Mouse (Mus musculus) lung, postnatal 25 days (tissue): ENCODE data around the gene Cdkl1.
A peak's percentile ranks its signal among the peaks of the same experiment; 100 is the strongest.

Experiments
- DNase-seq: peaks from one replicate; pipeline ENCODE4 v3.0.0; 2022; ENCODE audit warnings: low spot score

Cdkl1 gene

GRCm38 (mm10) chr12:69783247-69784025 is 7.6 kb downstream of the Cdkl1 start:
- no peak for DNase-seq

DNA sequence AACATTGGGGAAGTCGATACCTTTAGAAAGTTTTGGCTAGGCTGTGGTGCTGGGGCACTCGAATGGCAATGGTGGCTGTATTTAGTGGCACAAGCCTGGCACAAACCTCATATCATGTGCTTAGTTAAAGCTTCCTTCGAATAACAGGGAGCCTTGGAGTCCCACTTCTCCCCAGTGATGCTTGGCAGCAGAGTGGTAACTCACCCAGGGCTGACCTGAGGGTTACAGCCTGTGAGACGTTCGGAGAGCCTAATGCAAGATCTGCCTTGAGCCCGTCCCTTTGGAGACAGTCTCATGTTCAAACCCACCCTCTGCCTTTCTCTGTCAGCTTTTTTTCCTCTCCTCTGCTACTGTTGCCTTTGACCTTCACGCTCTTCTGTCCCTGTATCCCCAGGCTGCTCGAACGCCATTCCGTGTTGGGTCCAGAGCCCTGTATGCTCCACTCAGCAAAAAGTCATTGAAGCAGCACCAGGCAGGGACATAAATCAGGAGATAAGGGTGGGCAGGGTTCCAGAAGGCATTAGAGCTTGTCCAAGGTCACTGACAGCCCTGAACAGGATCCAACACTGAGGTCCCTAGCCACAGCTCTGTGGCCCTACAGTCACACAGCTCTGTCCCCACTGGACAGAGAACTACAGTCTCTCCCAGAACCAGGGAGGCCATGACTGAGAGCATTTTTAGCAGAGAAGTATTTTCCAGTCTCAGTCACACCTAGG is 9.0 kb downstream of the Cdkl1 start:
- DNase-seq = no peak

GRCm38 (mm10) chr12:69781480-69781879 is 9.6 kb downstream of the Cdkl1 start:
- no peak for DNase-seq

DNA sequence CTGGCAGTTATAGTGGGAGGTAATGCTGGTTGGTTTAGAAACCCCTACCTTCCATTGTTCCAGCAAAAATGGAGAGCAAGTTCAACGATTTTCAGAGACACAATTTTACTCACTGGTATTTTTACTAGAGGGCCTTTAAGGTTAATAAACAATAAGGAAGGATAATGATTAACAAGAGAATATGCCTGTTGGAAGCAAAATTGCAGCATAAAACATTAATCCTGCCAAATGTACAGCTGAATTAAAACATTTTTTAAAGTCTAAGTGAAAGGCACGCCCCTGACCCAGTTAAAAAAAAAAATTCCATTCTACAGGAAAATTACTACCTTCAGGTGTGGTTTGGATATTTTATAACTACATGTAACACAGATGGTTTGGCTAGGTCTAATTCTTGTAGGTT is 13.1 kb downstream of the Cdkl1 start:
- DNase-seq = no peak

DNA sequence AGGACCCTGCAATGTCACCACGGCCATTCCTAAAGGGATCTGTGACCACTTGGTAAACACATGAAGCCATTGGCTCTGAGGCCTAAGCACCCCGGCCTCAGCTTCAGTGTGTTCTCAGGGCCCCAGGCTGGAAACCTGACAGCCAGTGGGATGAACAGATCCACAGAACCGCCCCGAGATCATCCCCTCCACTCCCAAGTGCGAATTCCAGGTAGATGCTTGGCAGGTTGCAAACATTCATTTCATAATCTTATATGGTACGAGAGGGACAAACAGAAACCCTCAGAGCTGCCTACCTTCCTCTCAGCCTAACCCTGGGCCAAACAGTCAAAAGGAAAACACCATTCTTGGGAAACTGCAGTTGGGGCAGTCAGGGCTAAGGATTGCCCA is 13.7 kb downstream of the Cdkl1 start:
- no peak for DNase-seq

GRCm38 (mm10) chr12:69776607-69777340 is 14.3 kb downstream of the Cdkl1 start:
- peak; percentile 30 for DNase-seq

GRCm38 (mm10) chr12:69768841-69769240 is 22.2 kb downstream of the Cdkl1 start:
- no peak for DNase-seq

- DNase-seq = no peak
Measured at GRCm38 (mm10) chr12:69767476-69768258, 23.4 kb downstream of the Cdkl1 start.

- DNase-seq = no peak
Measured at GRCm38 (mm10) chr12:69766185-69766904, 24.7 kb downstream of the Cdkl1 start.

DNA sequence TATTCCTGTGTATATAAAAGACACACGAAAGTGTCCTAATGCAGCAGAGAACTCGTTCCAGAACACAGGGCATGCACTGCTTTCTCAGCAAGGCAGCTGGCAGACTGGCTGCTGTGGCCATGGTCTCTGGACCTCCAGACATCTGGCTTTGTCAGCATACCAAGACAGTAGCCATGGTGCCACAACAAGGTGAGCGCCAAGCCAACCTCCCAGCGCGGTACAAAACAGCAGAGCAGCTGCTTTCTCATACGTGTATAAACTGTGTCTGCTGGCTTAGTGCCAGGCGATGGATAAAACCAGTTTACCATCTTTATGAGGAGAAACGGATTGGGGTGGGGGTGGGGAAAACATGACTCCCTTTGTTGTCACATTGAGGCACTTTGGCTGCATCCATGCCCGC is 25.5 kb downstream of the Cdkl1 start:
- no peak for DNase-seq

GRCm38 (mm10) chr12:69761603-69762002 is 29.5 kb downstream of the Cdkl1 start:
- DNase-seq = no peak

- DNase-seq = no peak
Measured at GRCm38 (mm10) chr12:69760743-69761406, 30.2 kb downstream of the Cdkl1 start.

- DNase-seq = no peak
Measured at GRCm38 (mm10) chr12:69760014-69760413, 31.1 kb downstream of the Cdkl1 start.

DNA sequence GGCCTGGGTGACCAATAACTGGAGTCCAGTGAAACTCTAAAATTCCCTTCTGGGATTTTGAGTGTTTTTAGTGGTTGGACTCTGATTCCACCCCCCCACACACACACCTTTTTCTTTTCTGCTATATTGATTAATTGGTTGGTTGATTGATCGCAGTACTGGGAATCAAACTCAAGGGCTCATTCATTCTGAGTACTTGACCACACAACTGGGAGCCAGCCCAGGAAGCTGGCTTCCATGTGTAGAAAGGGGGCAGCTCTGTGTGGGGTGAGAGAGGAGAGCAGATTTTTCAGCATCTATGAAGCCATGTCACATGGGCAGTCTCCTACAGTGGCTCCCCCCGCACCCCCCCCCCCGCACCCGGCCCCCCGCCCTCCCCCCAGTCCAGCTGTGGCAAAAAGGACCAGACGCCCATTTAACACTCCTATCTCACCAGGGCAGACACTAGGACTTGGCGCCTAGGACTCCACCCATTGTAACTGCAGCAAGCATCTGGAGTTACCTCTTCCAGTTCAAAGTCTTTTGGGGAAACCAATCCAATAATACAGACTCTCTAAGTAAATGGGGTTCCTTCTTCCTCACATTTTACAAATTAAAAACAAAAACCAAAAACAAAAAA is 31.7 kb downstream of the Cdkl1 start:
- DNase-seq = no peak

DNA sequence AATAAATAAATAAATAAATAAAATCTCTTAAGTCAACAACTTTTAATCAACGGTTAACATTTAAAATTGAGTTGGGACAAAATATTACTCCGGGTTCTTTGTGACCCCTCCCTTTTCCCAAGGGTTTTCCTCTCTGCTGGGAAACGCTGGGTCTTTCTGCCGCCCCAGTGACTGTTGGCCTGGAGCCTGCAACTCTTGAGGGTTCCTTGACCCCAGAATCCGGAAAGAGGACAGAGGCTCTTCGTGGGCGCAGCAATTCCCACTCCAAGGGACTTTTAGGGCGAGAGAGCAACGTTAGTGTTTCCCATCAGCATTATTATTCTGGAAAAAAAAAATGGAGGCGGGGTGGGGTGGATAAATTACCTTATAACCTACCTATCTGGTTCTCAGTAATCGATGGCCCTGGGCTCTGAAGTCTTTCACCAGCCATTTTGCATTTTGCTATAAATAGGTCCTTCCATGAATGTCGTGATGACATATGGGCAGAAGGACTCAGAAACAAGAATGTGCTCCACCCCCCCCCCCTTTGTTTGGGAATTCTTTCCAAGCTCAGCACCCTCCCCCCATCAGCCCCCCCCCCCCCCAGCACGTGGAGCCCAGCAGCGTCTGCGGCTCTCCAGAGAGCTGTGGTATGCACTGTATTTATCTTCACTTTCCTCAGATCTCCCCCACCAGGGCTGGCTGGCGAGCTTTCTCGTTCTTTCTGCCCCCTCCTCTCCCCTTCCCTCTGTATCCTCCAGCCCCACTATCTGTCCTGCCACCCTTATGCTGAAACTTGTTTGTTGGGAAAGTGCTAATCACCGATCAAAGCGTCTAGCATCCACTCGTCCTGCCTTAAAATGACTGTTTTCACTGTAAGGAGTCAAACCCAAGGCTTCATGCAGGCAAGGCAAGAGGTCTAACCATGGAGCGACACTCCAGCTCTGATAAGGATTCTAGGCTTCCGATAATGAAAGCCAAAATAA is 32.6 kb downstream of the Cdkl1 start:
- peak; percentile 19 for DNase-seq

- DNase-seq = peak; percentile 90
Measured at GRCm38 (mm10) chr12:69757418-69758141, 33.5 kb downstream of the Cdkl1 start.

- DNase-seq = no peak
Measured at GRCm38 (mm10) chr12:69756015-69756414, 35.1 kb downstream of the Cdkl1 start.

DNA sequence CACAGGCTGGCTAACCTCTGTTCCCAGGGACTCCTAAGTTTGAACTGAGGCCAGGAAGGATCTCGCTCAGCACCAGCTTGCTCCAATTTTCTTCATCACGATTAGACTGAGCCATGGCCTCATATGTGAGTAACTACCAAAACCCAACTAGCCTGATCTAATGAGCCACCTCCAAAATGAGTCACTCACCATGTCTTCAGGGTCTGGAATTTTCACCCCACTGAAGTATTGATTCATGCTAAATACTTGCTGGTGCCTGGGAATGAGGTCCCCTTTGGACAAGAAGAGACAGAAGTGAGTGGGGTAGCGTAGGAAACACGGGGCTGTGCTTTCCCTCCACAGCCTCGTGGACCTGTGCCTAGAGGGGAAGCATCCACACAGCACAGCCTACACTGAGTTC is 37.1 kb downstream of the Cdkl1 start:
- no peak for DNase-seq
